Mouse (Mus musculus): Measurements from ENCODE around the gene Actrt1. TPM values are rescaled to one million over a fixed set of nuclear protein-coding genes. Genes with fewer than 3 reads are reported as not detected.

Actrt1 gene
- not detected in 2 replicates for total RNA-seq (2012; rRNA removed)

- no peaks in the 10 kb centered on the region for H3K36me3 ChIP-seq (ENCODE audit: control insufficient read depth, insufficient read depth, low read length, poor library complexity, severe bottlenecking)
- in situ Hi-C loops (cut with MboI; ENCODE audit: low sequenced_read_pairs in 2 of 2, unreplicated experiment in 2 of 2): no loop called here
- H3K9me3 ChIP-seq (ENCODE audit: control insufficient read depth, insufficient read depth, low read depth, low read length): no peaks in the 10 kb centered on the region
- H3K4me3 ChIP-seq (ENCODE audit: insufficient read depth in 1 of 2, low read depth in 1 of 2, low read length in 2 of 2, poor library complexity in 1 of 2, severe bottlenecking in 1 of 2): no peak within 1 kb of the TSS
- no peak for DNase-seq (ENCODE audit: low read depth, low spot score)
- no peak within 1 kb of the TSS for H3K9ac ChIP-seq (ENCODE audit: insufficient read depth, low read depth, low read length, poor library complexity, severe bottlenecking)
- H3K4me1 ChIP-seq (ENCODE audit: control insufficient read depth in 2 of 2, insufficient read depth in 2 of 2, low read length in 2 of 2, poor library complexity in 1 of 2): no peaks in the 10 kb centered on the region
- no peak within 1 kb of the TSS for H3K27ac ChIP-seq (ENCODE audit: insufficient read depth, low read depth, low read length, poor library complexity, severe bottlenecking)
- TF ChIP-seq MAFK (IDR thresholded peaks at IDR 0.05; ENCODE audit: insufficient read depth, low read depth, low read length) (no peak), ZC3H11A (IDR thresholded peaks at IDR 0.05; ENCODE audit: borderline replicate concordance, low read depth, low read length) (no peak), CHD2 (IDR thresholded peaks at IDR 0.05; ENCODE audit: low read depth, low read length) (no peak), ZNF384 (IDR thresholded peaks at IDR 0.05; ENCODE audit: low read depth, low read length) (no peak), HCFC1 (IDR thresholded peaks at IDR 0.05; ENCODE audit: borderline replicate concordance, insufficient read depth, low read length) (no peak)
Observed at GRCm38 (mm10) chrX:46328707-46329106, at the start of gene Actrt1. Gene Actrt1 (plus strand): TSS chrX:46329007.

GRCm38 (mm10) chrX:46331463-46332115, 2.8 kb downstream of the Actrt1 start:
- in situ Hi-C loops (cut with MboI; ENCODE audit: low sequenced_read_pairs in 2 of 2, unreplicated experiment in 2 of 2): no loop called here
- H3K4me1 ChIP-seq (ENCODE audit: control insufficient read depth in 2 of 2, insufficient read depth in 2 of 2, low read length in 2 of 2, poor library complexity in 1 of 2): no peaks in the 10 kb centered on the region
- H3K9me3 ChIP-seq (ENCODE audit: control insufficient read depth, insufficient read depth, low read depth, low read length): no peaks in the 10 kb centered on the region
- no peaks in the 10 kb centered on the region for H3K36me3 ChIP-seq (ENCODE audit: control insufficient read depth, insufficient read depth, low read length, poor library complexity, severe bottlenecking)
- TF ChIP-seq ZC3H11A (IDR thresholded peaks at IDR 0.05; ENCODE audit: borderline replicate concordance, low read depth, low read length) (no peak), ZNF384 (IDR thresholded peaks at IDR 0.05; ENCODE audit: low read depth, low read length) (no peak), CHD2 (IDR thresholded peaks at IDR 0.05; ENCODE audit: low read depth, low read length) (no peak), MAFK (IDR thresholded peaks at IDR 0.05; ENCODE audit: insufficient read depth, low read depth, low read length) (no peak), HCFC1 (IDR thresholded peaks at IDR 0.05; ENCODE audit: borderline replicate concordance, insufficient read depth, low read length) (no peak)
- DNase-seq (ENCODE audit: low read depth, low spot score): no peak
- no peak overlapping the region for H3K9ac ChIP-seq (ENCODE audit: insufficient read depth, low read depth, low read length, poor library complexity, severe bottlenecking)
- no peak overlapping the region for H3K4me3 ChIP-seq (ENCODE audit: insufficient read depth in 1 of 2, low read depth in 1 of 2, low read length in 2 of 2, poor library complexity in 1 of 2, severe bottlenecking in 1 of 2)
- H3K27ac ChIP-seq (ENCODE audit: insufficient read depth, low read depth, low read length, poor library complexity, severe bottlenecking): no peak overlapping the region
